Mouse (Mus musculus) cortical plate, adult 2 months (tissue): ENCODE measurements around the gene Atf2.

Experiments
- CTCF ChIP-seq: fragments of 200-500 bp; IDR thresholded peaks from 2 replicates; pipeline ENCODE4 v1.5.1; 2011; ENCODE audit warnings: mild to moderate bottlenecking, control low read depth, low read length; ENCODE audit not compliant: insufficient read depth; ENCODE audit errors: extremely low read depth
- POLR2A ChIP-seq: fragments of 200-500 bp; IDR thresholded peaks from 2 replicates; pipeline ENCODE4 v1.6.1; 2011; ENCODE audit warnings: mild to moderate bottlenecking, low read length, control low read depth; ENCODE audit not compliant: insufficient read depth; ENCODE audit errors: extremely low read depth

- TF ChIP-seq POLR2A (no peak), CTCF (no peak)
Observed at GRCm38 (mm10) chr2:73885997-73886396, 6.4 kb downstream of the Atf2 start.
